Mouse (Mus musculus): ENCODE measurements at regions not wholly inside any gene's neighbourhood (a gene's known extent, or its start where the extent isn't known, plus 50 kb on each side); places are given as distances from the start of the nearest gene placed in this dataset.
A peak's percentile ranks its signal among the peaks of the same experiment; 100 is the strongest.

- Histone ChIP-seq H3K9ac (replicated peaks; ENCODE audit: low read depth, low read length) (no peak overlapping the region), H3K4me1 (ENCODE audit: control insufficient read depth, insufficient read depth) (peaks cover under 1% of the 10 kb centered on the region; the same call in 1 of the 2 replicates), H3K4me3 (ENCODE audit: low read depth, low read length) (no peak overlapping the region), H3K27ac (ENCODE audit: low read depth) (no peak overlapping the region), H3K36me3 (replicated peaks; ENCODE audit: control insufficient read depth, insufficient read depth, low read length) (no peaks in the 10 kb centered on the region), H3K9me3 (replicated peaks; ENCODE audit: control insufficient read depth, low read length) (no peaks in the 10 kb centered on the region), H3K4me2 (ENCODE audit: low read depth, low read length) (no peak overlapping the region), H3K27me3 (ENCODE audit: control insufficient read depth, insufficient read depth, low read length) (no peaks in the 10 kb centered on the region)
- DNase-seq (ENCODE audit: low spot score) (no peak), ATAC-seq (ENCODE audit: insufficient read depth, low read depth) (no peak)
- TF ChIP-seq CTCF (IDR thresholded peaks at IDR 0.05; ENCODE audit: low read depth): no peak
- no peak for TF ChIP-seq EP300 (IDR thresholded peaks at IDR 0.05; ENCODE audit: low read depth)
- 77% methylated on average over 5 of the region's 5 CpGs for WGBS
Observed at GRCm38 (mm10) chr11:22607645-22608044, 95.8 kb downstream of the Tmem17 start.

GRCm38 (mm10) chr11:22608945-22609344 lies 97.1 kb downstream of the Tmem17 start:
- H3K27me3 ChIP-seq (ENCODE audit: control insufficient read depth, insufficient read depth, low read length): no peaks in the 10 kb centered on the region
- H3K36me3 ChIP-seq (replicated peaks; ENCODE audit: control insufficient read depth, insufficient read depth, low read length): no peaks in the 10 kb centered on the region
- no peak for TF ChIP-seq CTCF (IDR thresholded peaks at IDR 0.05; ENCODE audit: low read depth)
- no peak for TF ChIP-seq EP300 (IDR thresholded peaks at IDR 0.05; ENCODE audit: low read depth)
- no peak overlapping the region for H3K9ac ChIP-seq (replicated peaks; ENCODE audit: low read depth, low read length)
- ATAC-seq (ENCODE audit: insufficient read depth, low read depth): no peak
- H3K27ac ChIP-seq (ENCODE audit: low read depth): no peak overlapping the region
- DNase-seq (ENCODE audit: low spot score): no peak
- H3K4me2 ChIP-seq (ENCODE audit: low read depth, low read length): no peak overlapping the region
- no peaks in the 10 kb centered on the region for H3K9me3 ChIP-seq (replicated peaks; ENCODE audit: control insufficient read depth, low read length)
- no peaks in the 10 kb centered on the region; the same call in 1 of the 2 replicates for H3K4me1 ChIP-seq (ENCODE audit: control insufficient read depth, insufficient read depth)
- H3K4me3 ChIP-seq (ENCODE audit: low read depth, low read length): no peak overlapping the region

- ATAC-seq (ENCODE audit: insufficient read depth, low read depth) (no peak), DNase-seq (ENCODE audit: low spot score) (no peak)
- H3K4me2 ChIP-seq (ENCODE audit: low read depth, low read length): 0 out of 2 replicates have a peak overlapping the region, but pooled peaks have one; percentile 2
- H3K27ac ChIP-seq (ENCODE audit: low read depth): no peak overlapping the region
- no peaks in the 10 kb centered on the region for H3K9me3 ChIP-seq (replicated peaks; ENCODE audit: control insufficient read depth, low read length)
- H3K9ac ChIP-seq (replicated peaks; ENCODE audit: low read depth, low read length): no peak overlapping the region
- H3K4me3 ChIP-seq (ENCODE audit: low read depth, low read length): no peak overlapping the region
- no peak for TF ChIP-seq CTCF (IDR thresholded peaks at IDR 0.05; ENCODE audit: low read depth)
- no peak for TF ChIP-seq EP300 (IDR thresholded peaks at IDR 0.05; ENCODE audit: low read depth)
- H3K27me3 ChIP-seq (ENCODE audit: control insufficient read depth, insufficient read depth, low read length): no peaks in the 10 kb centered on the region
- no peaks in the 10 kb centered on the region; the same call in 1 of the 2 replicates for H3K4me1 ChIP-seq (ENCODE audit: control insufficient read depth, insufficient read depth)
- H3K36me3 ChIP-seq (replicated peaks; ENCODE audit: control insufficient read depth, insufficient read depth, low read length): no peaks in the 10 kb centered on the region
- WGBS: 10% methylated on average over 12 of the region's 12 CpGs
Observed at GRCm38 (mm10) chr11:22610433-22611101, 98.7 kb downstream of the Tmem17 start.

- TF ChIP-seq EP300 (IDR thresholded peaks at IDR 0.05; ENCODE audit: low read depth) (no peak), CTCF (IDR thresholded peaks at IDR 0.05; ENCODE audit: low read depth) (no peak)
- Histone ChIP-seq H3K27me3 (ENCODE audit: control insufficient read depth, insufficient read depth, low read length) (no peaks in the 10 kb centered on the region), H3K36me3 (replicated peaks; ENCODE audit: control insufficient read depth, insufficient read depth, low read length) (no peaks in the 10 kb centered on the region), H3K4me3 (ENCODE audit: low read depth, low read length) (no peak overlapping the region), H3K9ac (replicated peaks; ENCODE audit: low read depth, low read length) (no peak overlapping the region), H3K9me3 (replicated peaks; ENCODE audit: control insufficient read depth, low read length) (no peaks in the 10 kb centered on the region), H3K4me1 (ENCODE audit: control insufficient read depth, insufficient read depth) (no peaks in the 10 kb centered on the region; the same call in 1 of the 2 replicates), H3K27ac (ENCODE audit: low read depth) (no peak overlapping the region), H3K4me2 (ENCODE audit: low read depth, low read length) (no peak overlapping the region)
- ATAC-seq (ENCODE audit: insufficient read depth, low read depth) (no peak), DNase-seq (ENCODE audit: low spot score) (no peak)
- WGBS: 28% methylated on average over 6 of the region's 6 CpGs
Observed at GRCm38 (mm10) chr11:22611102-22611869, 99.4 kb downstream of the Tmem17 start.

- Histone ChIP-seq H3K9ac (replicated peaks; ENCODE audit: low read depth, low read length) (no peak overlapping the region), H3K27ac (ENCODE audit: low read depth) (no peak overlapping the region), H3K4me1 (ENCODE audit: control insufficient read depth, insufficient read depth) (peaks cover 3% of the 10 kb centered on the region; the same call in 1 of the 2 replicates), H3K9me3 (replicated peaks; ENCODE audit: control insufficient read depth, low read length) (no peaks in the 10 kb centered on the region), H3K27me3 (ENCODE audit: control insufficient read depth, insufficient read depth, low read length) (no peaks in the 10 kb centered on the region), H3K4me3 (ENCODE audit: low read depth, low read length) (no peak overlapping the region), H3K36me3 (replicated peaks; ENCODE audit: control insufficient read depth, insufficient read depth, low read length) (no peaks in the 10 kb centered on the region), H3K4me2 (ENCODE audit: low read depth, low read length) (no peak overlapping the region)
- no peak for ATAC-seq (ENCODE audit: insufficient read depth, low read depth)
- WGBS: 62% methylated on average over 2 of the region's 2 CpGs
- no peak for DNase-seq (ENCODE audit: low spot score)
- TF ChIP-seq EP300 (IDR thresholded peaks at IDR 0.05; ENCODE audit: low read depth) (no peak), CTCF (IDR thresholded peaks at IDR 0.05; ENCODE audit: low read depth) (no peak)
Observed at GRCm38 (mm10) chr11:22613500-22613899, 101.6 kb downstream of the Tmem17 start.

Measured in heart, postnatal 0 days (tissue).